Mouse (Mus musculus) neural tube, embryonic 10.5 days (tissue): ENCODE results near the gene Gm11032.
"Not testable (repeated sequence)": the region's sequence is repeated elsewhere in the genome, so short reads cannot be mapped to it uniquely, and the experiment has no call there.

Experiments used
- DNase-seq: peaks from one replicate; pipeline ENCODE4 v3.0.0-alpha.2; 2017; ENCODE audit warnings: low spot score; ENCODE audit errors: extremely low spot score

The Gm11032 gene

DNA sequence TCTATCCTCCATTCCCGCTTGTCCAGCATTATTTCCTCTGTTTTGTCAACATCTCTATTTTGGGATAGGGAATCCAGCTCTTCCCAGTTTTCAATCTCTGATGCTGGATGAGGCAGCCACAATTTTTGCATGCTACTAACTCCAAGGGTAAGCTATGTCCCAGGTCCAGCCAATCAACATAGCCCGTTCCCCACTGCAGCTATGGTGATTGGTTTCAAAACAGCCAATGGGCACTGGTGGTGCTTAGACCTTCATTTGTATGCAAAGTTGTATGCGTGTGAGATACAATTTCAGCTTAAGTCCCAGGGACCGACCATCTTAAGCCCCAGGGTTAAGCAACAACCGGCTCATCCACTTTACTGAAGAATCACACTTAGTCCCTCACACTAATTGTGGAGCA is 3.1 kb downstream of the Gm11032 start:
- DNase-seq = no peak

DNA sequence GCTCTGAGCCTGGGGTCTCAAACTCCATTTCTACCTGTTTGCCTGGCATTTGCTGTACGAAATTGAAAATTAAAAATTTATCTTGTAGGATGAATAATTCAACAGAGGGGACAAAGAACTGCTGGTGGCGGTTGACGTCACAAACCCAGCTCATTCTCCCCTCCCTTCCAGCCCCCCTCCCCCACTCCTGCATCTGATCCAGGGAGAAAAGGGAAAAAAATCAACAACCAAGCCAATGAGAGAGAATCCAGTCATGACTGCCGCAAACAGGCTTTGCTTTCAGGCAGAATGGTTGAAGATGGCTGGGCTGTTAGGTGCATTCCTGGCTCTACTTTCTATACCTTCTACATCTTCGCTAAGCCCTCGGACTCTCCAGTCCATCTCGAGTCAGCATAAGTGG is 6.1 kb downstream of the Gm11032 start:
- DNase-seq = no peak

DNA sequence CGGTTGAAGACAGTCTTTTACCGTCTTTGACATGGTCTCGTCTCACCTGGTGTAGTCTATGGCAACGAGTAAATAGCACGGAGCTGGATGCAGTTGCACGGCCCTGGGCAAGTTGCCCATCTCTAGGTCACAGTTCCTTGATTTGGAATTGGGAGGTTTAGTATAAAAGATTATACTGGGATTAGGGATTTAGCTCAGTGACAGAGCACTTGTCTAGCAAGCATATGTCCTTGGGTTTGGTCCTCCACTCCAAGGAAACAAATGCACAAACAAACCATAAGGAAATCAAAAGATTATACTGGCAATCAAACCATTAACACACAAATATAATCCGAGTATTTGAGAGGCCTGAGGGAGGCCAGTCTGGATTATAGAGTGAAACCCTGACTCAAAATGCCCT is 7.8 kb downstream of the Gm11032 start:
- no peak for DNase-seq

DNA sequence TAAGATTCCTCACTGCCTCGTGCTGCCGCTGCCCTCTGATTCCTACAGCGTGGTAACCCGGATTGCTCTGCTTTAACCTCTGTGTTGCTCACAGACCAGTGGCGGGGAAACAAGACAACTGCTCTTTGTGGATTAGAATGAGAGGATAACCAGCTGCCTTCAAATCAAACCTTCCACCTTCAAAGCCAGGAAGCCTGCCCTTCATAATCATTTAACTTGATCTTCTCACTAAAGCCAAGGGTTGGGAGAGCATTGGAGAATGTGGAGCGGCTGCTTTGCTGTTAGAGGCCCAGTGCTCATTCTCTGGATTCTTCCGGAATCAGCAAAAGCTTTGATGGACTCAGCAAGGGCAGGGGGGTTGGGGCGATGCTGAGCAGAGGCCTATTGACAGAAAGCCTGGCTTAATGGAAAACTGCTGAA is 10.0 kb downstream of the Gm11032 start:
- DNase-seq = no peak

DNA sequence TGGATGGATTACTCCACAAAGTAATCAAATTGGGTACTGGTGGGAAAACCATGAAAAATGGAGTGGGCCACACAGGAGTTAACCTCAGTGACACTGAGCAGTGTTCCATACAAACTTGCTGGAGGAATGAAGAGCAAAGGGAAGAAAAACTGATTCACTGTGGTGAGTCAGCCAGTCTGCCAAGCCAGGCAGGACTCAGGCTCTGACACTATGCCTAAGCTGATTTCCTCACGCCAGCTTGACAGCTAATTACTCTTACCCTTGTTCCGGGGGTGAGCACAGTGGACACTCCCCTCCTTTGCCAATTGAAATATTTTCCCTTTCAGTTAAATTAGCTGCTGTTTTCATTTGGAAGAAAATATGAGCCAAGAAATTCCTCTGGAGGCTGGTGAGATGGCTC is 13.6 kb downstream of the Gm11032 start:
- no peak for DNase-seq

DNA sequence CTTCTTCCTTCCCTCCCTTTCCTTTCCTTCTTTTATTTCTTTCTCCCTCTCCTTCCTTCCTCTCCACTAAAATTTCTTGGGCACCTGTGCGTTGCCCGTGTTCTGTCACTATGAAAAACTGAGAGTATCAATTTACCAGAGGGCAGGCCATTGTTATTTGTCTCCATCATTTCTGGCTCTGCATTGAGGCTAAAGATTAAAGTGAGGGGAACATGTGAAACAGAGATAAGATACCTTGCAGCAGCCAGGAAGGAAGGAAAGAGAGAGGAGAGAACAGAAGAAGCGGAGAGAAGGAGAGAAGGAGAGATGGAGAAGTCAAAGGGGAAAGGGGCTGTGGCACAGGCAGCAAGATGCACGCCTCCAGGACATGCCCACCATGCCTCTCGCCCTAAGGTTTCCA is 14.5 kb downstream of the Gm11032 start:
- DNase-seq = no peak

DNA sequence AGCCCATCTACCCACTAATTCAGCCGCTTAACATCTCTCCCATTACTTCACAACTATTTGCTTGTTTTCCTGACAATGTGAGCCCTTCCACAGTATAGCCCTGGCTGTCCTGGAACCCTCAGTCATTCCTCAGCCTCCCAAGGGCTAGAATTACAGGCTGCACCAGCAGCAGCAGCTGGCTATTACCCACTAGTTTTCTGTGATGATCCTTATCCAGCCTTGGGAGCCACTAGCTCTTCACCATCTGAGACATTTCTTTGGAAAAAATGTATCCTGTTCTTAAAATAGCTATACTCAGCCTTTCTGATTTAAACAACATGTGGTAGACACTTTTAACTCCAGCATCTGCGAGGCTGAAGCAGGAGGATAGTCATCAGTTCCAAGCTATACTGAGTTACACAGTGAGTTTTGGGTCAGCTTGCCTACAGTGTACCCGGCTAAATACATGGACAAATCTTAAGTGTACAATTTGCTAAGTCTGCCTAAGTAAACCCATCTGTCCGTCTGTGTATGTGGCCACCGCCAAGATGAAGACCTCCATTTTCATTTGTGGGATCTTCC is 17.0 kb downstream of the Gm11032 start:
- DNase-seq = no peak

DNA sequence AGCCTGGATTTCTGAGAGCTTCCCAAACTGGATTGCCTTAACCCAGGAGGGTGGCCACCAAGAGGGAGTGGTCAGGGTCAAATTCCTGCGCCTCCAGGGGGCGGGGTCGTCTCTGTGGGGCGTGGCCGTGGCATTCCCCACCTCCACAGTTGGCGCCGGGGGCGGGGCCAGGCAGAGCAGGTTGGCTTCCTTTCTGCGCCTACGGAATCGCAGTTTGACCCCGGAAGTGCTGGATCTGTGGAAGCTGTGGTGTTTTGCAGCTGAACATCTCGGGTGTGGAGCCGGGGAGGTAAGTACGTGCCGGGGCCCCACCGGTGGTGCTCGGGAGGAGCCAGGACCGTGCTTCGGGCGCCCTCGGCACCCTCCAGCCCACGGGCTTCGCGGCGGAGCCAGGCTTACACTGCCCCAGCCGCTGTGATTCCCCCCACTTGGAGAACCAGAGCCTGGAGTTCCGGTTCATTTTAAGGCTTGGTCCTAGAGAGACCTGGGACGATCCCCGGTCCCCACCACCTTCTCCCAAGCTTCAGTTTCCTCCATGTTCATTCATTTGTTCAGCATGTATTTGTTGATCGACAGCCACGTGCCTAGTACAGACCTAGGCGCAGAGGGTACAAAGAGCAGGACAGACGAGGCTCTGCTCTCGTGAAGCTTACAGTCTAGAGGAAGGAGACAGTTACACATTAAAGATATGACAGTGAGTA is 17.8 kb downstream of the Gm11032 start, which contains the start of gene Ascc2:
Gene Ascc2, plus strand, starts transcription at position 214 of the 701 bp plus-strand sequence.
- DNase-seq = peak; percentile 97

DNA sequence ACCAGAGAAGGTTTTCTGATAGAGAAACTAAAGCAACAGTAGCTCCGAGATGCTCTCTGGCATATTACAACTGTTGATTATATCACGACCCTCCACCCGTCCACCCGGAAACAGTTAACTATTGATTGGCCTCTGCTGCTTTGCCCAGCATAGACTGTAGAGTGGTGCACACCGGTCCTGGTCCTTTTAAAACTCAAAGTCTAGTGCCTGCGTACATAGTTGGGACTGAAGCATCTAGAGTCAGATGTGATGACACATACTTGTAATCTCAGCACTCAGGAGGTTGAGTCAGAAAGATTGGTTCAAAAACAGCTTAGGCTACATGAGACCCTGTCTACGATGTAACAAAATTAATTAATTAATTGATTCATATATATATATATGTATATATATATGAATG is 18.4 kb downstream of the Gm11032 start:
- no peak for DNase-seq

DNA sequence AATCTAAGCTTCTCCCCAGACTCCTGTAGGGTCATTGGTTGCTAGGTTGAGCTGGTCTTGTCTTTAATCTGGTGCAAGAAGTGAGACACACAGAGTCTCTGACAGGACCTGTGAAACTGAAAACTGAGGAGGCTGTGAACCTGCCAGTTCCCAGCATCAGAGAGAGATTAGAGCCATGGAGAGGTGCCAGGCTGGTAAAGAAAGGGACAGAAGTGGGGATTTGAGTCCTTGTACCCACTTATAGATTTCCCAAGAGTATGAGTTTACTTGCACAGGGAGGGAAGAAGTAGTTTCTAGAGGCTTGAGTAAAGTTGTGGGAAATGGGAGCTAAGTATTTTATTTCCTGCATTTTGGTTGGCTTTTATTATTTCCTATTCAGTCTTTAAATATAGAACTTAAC is 21.3 kb downstream of the Gm11032 start:
- no peak for DNase-seq

DNA sequence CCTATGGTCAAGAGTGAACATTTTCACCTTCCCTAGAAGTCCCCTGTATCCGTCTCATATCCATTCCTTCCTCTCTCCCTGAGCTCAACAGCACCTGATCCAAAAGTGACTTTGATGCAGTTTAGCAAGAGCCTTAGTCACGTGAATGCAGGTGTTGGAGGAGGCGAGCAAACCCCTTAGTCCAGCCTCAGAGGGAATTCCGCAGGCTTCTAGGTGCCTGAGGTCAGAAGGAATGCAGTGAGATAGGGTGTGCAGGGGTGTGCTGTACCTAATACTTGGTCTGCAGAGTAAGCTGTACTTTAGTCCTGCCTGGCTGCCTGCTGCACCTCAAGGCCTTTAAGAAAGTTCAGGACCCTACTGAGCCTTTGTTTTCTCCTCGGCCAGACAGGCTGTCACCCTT is 23.9 kb downstream of the Gm11032 start:
- no peak for DNase-seq

DNA sequence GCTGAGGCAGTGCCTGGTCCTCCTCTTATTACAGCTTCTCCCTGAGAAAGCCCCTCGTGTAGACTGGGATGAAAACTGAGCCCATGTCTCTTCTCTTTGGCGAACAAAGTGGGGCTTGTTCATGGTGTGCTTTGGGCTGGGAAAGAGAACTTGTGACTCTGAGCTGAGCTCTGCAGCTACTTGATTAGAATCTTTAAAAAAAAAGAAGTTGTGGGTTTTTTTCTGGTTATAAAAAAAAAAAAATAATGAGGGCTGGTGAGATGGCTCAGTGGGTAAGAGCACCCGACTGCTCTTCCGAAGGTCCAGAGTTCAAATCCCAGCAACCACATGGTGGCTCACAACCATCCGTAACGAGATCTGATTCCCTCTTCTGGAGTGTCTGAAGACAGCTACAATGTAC is 25.3 kb downstream of the Gm11032 start:
- DNase-seq = not testable (repeated sequence)

DNA sequence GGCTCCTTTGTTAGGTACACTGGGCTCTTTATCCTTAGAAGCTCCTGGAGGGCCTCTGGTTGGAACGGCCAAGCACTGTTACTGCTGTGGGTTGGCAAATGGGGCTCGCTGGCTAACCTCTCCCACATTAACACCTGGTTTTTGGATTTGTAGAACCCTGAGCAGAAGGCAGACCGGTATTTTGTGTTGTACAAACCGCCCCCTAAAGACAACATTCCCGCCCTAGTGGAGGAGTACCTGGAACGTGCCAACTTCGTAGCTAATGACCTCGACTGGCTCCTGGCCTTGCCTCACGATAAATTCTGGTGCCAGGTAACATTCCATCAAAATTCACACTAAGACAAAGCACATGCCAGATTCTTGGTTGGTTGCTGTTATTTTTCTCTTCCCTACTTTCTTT is 26.5 kb downstream of the Gm11032 start:
- no peak for DNase-seq

DNA sequence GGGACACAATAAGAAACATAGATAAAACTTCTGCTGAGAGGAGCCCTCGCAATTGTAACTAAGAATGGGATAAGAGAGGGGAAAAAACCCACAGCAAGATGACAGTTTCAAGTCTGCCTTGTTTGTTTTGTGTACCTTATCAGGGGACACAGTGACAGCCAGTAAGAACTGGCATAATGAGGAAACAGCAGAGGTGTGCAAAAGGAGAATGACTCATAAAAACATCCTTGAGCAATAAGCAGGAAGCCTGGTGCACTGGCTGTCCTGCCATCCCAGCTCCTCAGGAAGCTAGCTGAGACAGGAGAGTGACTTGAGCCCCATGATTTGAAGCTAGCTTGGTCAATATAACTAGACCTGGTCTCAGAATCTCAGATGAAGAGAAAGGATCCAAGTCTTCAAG is 40.0 kb downstream of the Gm11032 start:
- no peak for DNase-seq

DNA sequence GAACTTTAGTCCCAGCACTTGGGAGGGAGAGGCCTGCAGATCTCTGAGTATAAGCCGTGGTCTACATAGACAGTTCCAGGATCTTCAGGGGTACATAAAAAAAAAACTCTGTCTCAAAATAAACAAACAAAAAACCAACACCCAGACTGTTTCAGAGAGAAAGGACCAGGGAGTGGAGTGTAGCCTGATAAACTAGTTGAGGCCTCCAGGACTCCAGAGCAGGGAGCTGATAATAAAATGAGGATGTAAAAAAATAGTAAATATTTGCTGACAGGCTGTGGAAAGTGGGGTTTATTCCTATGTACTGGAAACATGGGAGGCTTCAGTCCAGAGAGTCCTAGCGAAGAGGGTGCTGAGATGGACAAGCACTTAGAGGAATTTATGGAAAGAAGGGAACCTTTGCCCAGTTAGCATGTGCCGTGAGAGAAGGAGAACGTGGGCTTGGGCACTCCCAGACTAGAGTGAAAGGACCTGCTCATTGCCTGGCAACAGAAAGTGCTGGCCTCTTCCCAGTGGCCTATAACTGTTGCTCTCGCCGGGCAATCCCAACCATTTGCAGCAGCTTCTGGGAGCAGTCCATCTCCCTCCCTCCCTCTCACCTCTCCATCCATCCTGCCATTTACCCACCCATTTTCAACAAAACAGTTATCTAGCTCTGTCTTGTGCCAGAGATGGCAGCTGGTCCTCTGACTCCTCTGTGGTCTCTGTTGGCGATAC is 40.6 kb downstream of the Gm11032 start:
- no peak for DNase-seq

DNA sequence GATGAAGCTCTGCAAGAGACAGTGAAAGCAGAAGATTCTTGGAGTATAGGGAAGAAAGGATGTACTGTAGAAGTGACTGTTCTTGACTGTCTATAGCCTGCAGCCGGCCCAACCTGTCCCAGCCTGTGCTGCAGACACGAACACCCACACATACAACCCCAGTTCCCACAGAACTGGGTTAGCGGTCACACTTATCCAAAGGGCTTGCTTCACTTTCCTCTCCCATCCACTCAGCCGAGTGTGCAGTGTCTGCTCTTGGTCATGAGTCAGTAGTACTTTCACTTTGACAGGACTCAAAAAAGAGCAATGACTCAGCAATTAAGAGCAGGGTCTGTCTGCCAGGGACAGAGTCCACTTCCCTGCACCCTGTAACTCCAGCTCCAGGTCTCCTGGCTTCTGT is 41.5 kb downstream of the Gm11032 start:
- DNase-seq = no peak

DNA sequence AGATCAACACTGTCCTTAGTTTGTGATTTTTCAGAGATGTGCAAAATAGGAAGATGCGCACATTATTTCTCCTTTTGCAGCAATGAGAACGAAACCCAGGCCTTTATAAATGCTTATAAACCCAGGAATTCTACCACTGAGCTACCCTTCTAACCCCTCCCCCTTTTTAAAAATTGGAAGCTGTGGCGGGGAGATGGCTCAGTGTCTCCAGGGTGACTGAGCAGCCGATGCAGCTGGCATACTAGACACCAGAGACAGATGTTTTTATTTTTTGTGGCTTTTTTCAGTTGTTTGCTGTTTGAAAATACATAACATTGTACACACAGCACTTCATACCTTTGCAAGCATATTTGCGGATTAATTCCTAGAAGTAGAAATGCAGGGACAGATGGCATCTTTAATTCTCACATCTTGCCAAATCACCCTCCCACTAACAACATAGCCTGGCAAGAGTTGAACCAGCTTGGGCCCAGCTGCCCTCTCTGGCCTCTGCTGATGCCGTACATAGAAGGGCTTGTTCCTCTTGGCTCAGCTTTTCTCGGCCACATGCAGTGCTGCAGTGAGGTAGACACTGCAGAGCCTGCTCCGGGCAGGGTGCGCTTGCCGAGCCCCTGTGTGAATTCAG is 42.1 kb downstream of the Gm11032 start:
- DNase-seq = no peak

DNA sequence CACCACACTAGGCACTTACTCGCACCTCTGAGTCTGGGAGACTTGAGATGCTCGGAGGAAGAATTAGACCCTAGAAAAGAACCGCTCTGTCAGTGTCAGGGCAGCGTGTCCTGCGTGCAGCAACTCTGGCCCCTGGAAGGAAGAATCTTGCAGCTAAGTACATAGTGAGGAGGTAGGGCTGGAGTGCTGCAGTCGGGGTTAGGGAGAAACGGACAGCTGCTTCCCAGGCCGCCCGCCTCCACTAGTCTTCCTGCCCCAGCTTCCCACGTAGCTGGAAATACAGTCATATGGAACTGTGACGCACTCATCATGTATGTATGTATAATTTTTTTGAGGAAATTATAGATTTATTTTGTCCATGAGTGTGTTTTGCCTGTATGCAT is 42.6 kb downstream of the Gm11032 start:
- no peak for DNase-seq
